8 mouse cellular contexts compared by ENCODE assay signal in genomic region chr4:101355431-101356092, GRCm38 (mm10).
DNase-seq lines count a peak whose midpoint lies in the region; ATAC-seq and TF ChIP-seq lines count a peak whose summit lies in the region.

No protein-coding gene starts in this region.

- no peaks in the 10 kb centered on the region for H3K4me1 ChIP-seq in intestine, postnatal 0 days (replicated peaks; ENCODE audit: control insufficient read depth, insufficient read depth, low read length)
- peaks cover 38% of the 10 kb centered on the region for H3K4me1 ChIP-seq in neural tube, embryonic 15.5 days

- peak; percentile 18 for DNase-seq in right cerebral cortex, postnatal 14 days
- no peak for DNase-seq in right cerebral cortex, postnatal 36 days (ENCODE audit: low spot score in 2 of 2)
- peak; percentile 16 for DNase-seq in embryo, embryonic 10 days (ENCODE audit: low spot score)
- DNase-seq in gastrocnemius, postnatal 4 days (ENCODE audit: low spot score in 2 of 2), result peak; percentile 40 to 57
- DNase-seq in lung, adult 18-20 months, result peak; percentile 50 to 61
- DNase-seq in urinary bladder, adult 18-20 months (ENCODE audit: low spot score in 2 of 2), result peak; percentile 43 to 50

- H3K9me3 ChIP-seq in intestine, postnatal 0 days (ENCODE audit: control insufficient read depth), result no peaks in the 10 kb centered on the region
- no peaks in the 10 kb centered on the region for H3K9me3 ChIP-seq in neural tube, embryonic 15.5 days (replicated peaks)

- peak overlapping the region; percentile 92 for H3K4me3 ChIP-seq in intestine, postnatal 0 days (ENCODE audit: low read depth, low read length)
- peak overlapping the region; percentile 87 for H3K4me3 ChIP-seq in neural tube, embryonic 15.5 days (replicated peaks)

- no peak for TF ChIP-seq CTCF in intestine, postnatal 0 days (IDR thresholded peaks at IDR 0.05; ENCODE audit: low read depth)

- ATAC-seq in intestine, postnatal 0 days, result no peak
- peak; percentile 2; the same call in 1 of the 2 replicates for ATAC-seq in neural tube, embryonic 15.5 days (ENCODE audit: low FRiP score)

- H3K27ac ChIP-seq in intestine, postnatal 0 days (ENCODE audit: low read depth, low read length), result peak overlapping the region; percentile 98
- H3K27ac ChIP-seq in neural tube, embryonic 15.5 days (replicated peaks), result peak overlapping the region; percentile 95

- H3K36me3 ChIP-seq in intestine, postnatal 0 days (ENCODE audit: control insufficient read depth, insufficient read depth), result no peaks in the 10 kb centered on the region
- H3K36me3 ChIP-seq in neural tube, embryonic 15.5 days, result no peaks in the 10 kb centered on the region

- no peaks in the 10 kb centered on the region for H3K27me3 ChIP-seq in intestine, postnatal 0 days (replicated peaks; ENCODE audit: control insufficient read depth, insufficient read depth, low read length)
- H3K27me3 ChIP-seq in neural tube, embryonic 15.5 days (replicated peaks), result no peaks in the 10 kb centered on the region

- 2% methylated on average over 31 of the region's 31 CpGs for WGBS in intestine, postnatal 0 days
- WGBS in neural tube, embryonic 15.5 days, result under 1% methylated on average over 30 of the region's 31 CpGs

- peak overlapping the region; percentile 99 for H3K9ac ChIP-seq in intestine, postnatal 0 days (ENCODE audit: low read depth, low read length)
- H3K9ac ChIP-seq in neural tube, embryonic 15.5 days (replicated peaks), result peak overlapping the region; percentile 86

- peak overlapping the region; percentile 93 for H3K4me2 ChIP-seq in intestine, postnatal 0 days (replicated peaks; ENCODE audit: low read depth)
- H3K4me2 ChIP-seq in neural tube, embryonic 15.5 days, result peak overlapping the region; percentile 72

Comparison
In these comparisons a context has a peak if more than half of its experiments do, and no peak if none do; other contexts are left out.
1. DNase-seq: peak in right cerebral cortex, postnatal 14 days (single experiment), embryo, embryonic 10 days (single experiment), gastrocnemius, postnatal 4 days (2 of 2), lung, adult 18-20 months (2 of 2) and urinary bladder, adult 18-20 months (2 of 2); none in right cerebral cortex, postnatal 36 days (0 of 2).